Mouse (Mus musculus): Measurements from ENCODE around the gene Casp7. TPM values are rescaled to one million over a fixed set of nuclear protein-coding genes. Genes with fewer than 3 reads are reported as not detected.
A peak's percentile ranks its signal among the peaks of the same experiment; 100 is the strongest.

Casp7 gene
- total and polyA plus RNA-seq, 3 experiments: 69.4 to 70.4 TPM; not detected in 1

- no peak for DNase-seq (ENCODE audit: low read depth, low spot score)
- TF ChIP-seq NRF1 (IDR thresholded peaks at IDR 0.05; ENCODE audit: insufficient read depth, low read depth, low read length, poor library complexity, severe bottlenecking) (no peak), MEF2A (IDR thresholded peaks at IDR 0.05; ENCODE audit: extremely low read depth, insufficient replicate concordance, low read depth, low read length, poor library complexity, severe bottlenecking) (no peak), TBP (IDR thresholded peaks at IDR 0.05; ENCODE audit: low read depth, low read length) (no peak), MYC (IDR thresholded peaks at IDR 0.05; ENCODE audit: low read depth, low read length) (no peak), NELFE (IDR thresholded peaks at IDR 0.05; ENCODE audit: low read depth, low read length) (no peak), MXI1 (IDR thresholded peaks at IDR 0.05; ENCODE audit: low read depth, low read length) (no peak), EP300 (IDR thresholded peaks at IDR 0.05; ENCODE audit: low read depth in 1 of 2, low read length in 2 of 2) (no peak), ZKSCAN1 (IDR thresholded peaks at IDR 0.05; ENCODE audit: low read depth, low read length) (no peak), TAL1 (IDR thresholded peaks at IDR 0.05; ENCODE audit: low read length) (no peak), GABPA (IDR thresholded peaks at IDR 0.05; ENCODE audit: low read depth, low read length) (no peak), POLR2AphosphoS5 (IDR thresholded peaks at IDR 0.05; ENCODE audit: borderline replicate concordance, low read depth, low read length) (no peak), TCF12 (IDR thresholded peaks at IDR 0.05; ENCODE audit: low read depth, low read length) (no peak), MYB (IDR thresholded peaks at IDR 0.05; ENCODE audit: low read depth, low read length) (no peak)
- H3K79me2 ChIP-seq (ENCODE audit: control insufficient read depth, insufficient read depth, low read length, poor library complexity): no peaks in the 10 kb centered on the region
- H3K27ac ChIP-seq (ENCODE audit: control insufficient read depth, low read depth, low read length): no peak overlapping the region
- H3K9me3 ChIP-seq (replicated peaks; ENCODE audit: insufficient read depth, low read length): no peaks in the 10 kb centered on the region
- no peak overlapping the region for H3K9ac ChIP-seq (ENCODE audit: control insufficient read depth, low read depth, low read length, poor library complexity, severe bottlenecking)
- H3K4me3 ChIP-seq (ENCODE audit: control insufficient read depth in 1 of 2, insufficient read depth in 1 of 2, low read depth in 2 of 2, low read length in 2 of 2): no peak overlapping the region
- H3K4me1 ChIP-seq (ENCODE audit: control insufficient read depth in 1 of 2, insufficient read depth in 2 of 2, low read length in 2 of 2): peaks cover 15 to 20% of the 10 kb centered on the region in 2 experiments
- no peaks in the 10 kb centered on the region for H3K27me3 ChIP-seq (ENCODE audit: control insufficient read depth in 1 of 2, insufficient read depth in 2 of 2, low read length in 2 of 2)
- peaks cover 18 to 22% of the 10 kb centered on the region in 2 experiments for H3K36me3 ChIP-seq (ENCODE audit: control insufficient read depth in 1 of 2, insufficient read depth in 2 of 2, low read length in 2 of 2)
These were observed 39.5 kb downstream of the Casp7 start for GRCm38 (mm10) chr19:56436380-56436779.

GRCm38 (mm10) chr19:56438357-56439071, 41.6 kb downstream of the Casp7 start:
- H3K4me1 ChIP-seq (ENCODE audit: control insufficient read depth in 1 of 2, insufficient read depth in 2 of 2, low read length in 2 of 2): peaks cover 15 to 20% of the 10 kb centered on the region in 2 experiments
- 0 out of 2 replicates have a peak, but pooled peaks have one; percentile 52 for TF ChIP-seq ZMIZ1 (IDR thresholded peaks at IDR 0.05; ENCODE audit: low read depth, low read length)
- no peak for TF ChIP-seq CHD1 (IDR thresholded peaks at IDR 0.05; ENCODE audit: low read depth, low read length)
- DNase-seq (ENCODE audit: low read depth, low spot score): no peak
- no peak overlapping the region for H3K4me3 ChIP-seq (ENCODE audit: control insufficient read depth in 1 of 2, insufficient read depth in 1 of 2, low read depth in 2 of 2, low read length in 2 of 2)
- no peaks in the 10 kb centered on the region for H3K79me2 ChIP-seq (ENCODE audit: control insufficient read depth, insufficient read depth, low read length, poor library complexity)
- no peak overlapping the region for H3K9ac ChIP-seq (ENCODE audit: control insufficient read depth, low read depth, low read length, poor library complexity, severe bottlenecking)
- no peaks in the 10 kb centered on the region for H3K9me3 ChIP-seq (replicated peaks; ENCODE audit: insufficient read depth, low read length)
- peak overlapping the region; percentile 78 for H3K27ac ChIP-seq (ENCODE audit: control insufficient read depth, low read depth, low read length)
- H3K36me3 ChIP-seq (ENCODE audit: control insufficient read depth in 1 of 2, insufficient read depth in 2 of 2, low read length in 2 of 2): peaks cover 18 to 22% of the 10 kb centered on the region in 2 experiments
- H3K27me3 ChIP-seq (ENCODE audit: control insufficient read depth in 1 of 2, insufficient read depth in 2 of 2, low read length in 2 of 2): no peaks in the 10 kb centered on the region
